Mouse (Mus musculus): ENCODE data around the gene Rnf19b. TPM values are rescaled to one million over a fixed set of nuclear protein-coding genes. Genes with fewer than 3 reads are reported as not detected.

The Rnf19b gene
- polyA plus RNA-seq, 1 experiment from 2014 or later, result 4.9 TPM

DNA sequence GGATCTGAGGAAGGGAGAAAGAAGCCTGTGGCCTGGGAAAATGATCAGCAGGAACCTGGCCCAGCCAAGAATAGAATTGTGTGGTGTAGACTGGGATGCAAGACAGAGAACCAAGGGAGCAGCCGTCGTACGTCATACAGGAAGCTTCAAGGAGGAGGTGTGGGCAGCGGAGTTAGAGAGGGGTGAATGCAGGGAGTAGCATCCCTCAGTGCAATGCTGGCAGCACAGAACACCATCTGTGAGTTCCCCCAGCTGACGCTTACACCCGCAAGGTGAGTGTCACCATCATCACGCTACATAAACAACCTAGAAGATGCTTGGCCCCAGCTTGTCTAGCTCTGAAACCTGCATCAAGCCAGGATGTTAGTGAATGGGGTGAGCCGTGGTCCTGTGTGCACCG, 38.3 kb upstream of the Rnf19b start:
- 70% methylated on average over 9 of the region's 9 CpGs for WGBS
- Histone ChIP-seq H3K36me3 (ENCODE audit: control insufficient read depth, insufficient read depth) (no peaks in the 10 kb centered on the region), H3K4me3 (ENCODE audit: low read length) (no peak overlapping the region), H3K4me1 (ENCODE audit: control insufficient read depth, insufficient read depth, low read length) (peaks cover 38% of the 10 kb centered on the region), H3K27ac (ENCODE audit: low read length) (no peak overlapping the region; the same call in 1 of the 2 replicates), H3K9ac (ENCODE audit: low read length) (no peak overlapping the region), H3K4me2 (ENCODE audit: low read depth, low read length) (no peak overlapping the region), H3K9me3 (replicated peaks; ENCODE audit: control insufficient read depth, low read length) (no peaks in the 10 kb centered on the region), H3K27me3 (ENCODE audit: control insufficient read depth, insufficient read depth, low read length) (no peaks in the 10 kb centered on the region)
- no peak for ATAC-seq (replicated peaks; ENCODE audit: extremely low read depth, insufficient read depth, low FRiP score)

DNA sequence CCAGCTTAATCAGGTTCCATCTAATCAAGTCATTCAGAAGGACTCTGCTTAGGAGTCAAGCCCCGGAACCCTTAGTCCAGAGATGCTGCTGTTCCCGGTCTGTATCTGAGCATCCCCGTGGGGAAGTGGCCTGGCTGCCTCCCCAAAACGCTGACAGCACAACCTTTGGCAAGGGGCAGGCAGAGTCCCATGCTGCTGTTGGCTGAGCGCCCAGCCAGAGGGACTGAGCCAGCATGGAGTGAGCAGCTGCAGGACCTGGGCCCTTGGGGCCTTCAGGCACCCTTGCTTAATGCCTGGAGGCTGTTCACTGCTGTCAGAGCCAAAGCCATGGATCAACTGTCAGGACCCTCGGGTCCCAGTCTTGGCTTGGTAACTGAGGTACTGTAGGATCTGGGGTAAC, 37.6 kb upstream of the Rnf19b start:
- Histone ChIP-seq H3K4me1 (ENCODE audit: control insufficient read depth, insufficient read depth, low read length) (peaks cover 44% of the 10 kb centered on the region), H3K27ac (ENCODE audit: low read length) (peak overlapping the region; percentile 84), H3K4me3 (ENCODE audit: low read length) (no peak overlapping the region), H3K9me3 (replicated peaks; ENCODE audit: control insufficient read depth, low read length) (no peaks in the 10 kb centered on the region), H3K4me2 (ENCODE audit: low read depth, low read length) (0 out of 2 replicates have a peak overlapping the region, but pooled peaks have one; percentile 20), H3K9ac (ENCODE audit: low read length) (no peak overlapping the region), H3K36me3 (ENCODE audit: control insufficient read depth, insufficient read depth) (no peaks in the 10 kb centered on the region), H3K27me3 (ENCODE audit: control insufficient read depth, insufficient read depth, low read length) (no peaks in the 10 kb centered on the region)
- 22% methylated on average over 6 of the region's 6 CpGs for WGBS
- peak; percentile 82 for ATAC-seq (replicated peaks; ENCODE audit: extremely low read depth, insufficient read depth, low FRiP score)

DNA sequence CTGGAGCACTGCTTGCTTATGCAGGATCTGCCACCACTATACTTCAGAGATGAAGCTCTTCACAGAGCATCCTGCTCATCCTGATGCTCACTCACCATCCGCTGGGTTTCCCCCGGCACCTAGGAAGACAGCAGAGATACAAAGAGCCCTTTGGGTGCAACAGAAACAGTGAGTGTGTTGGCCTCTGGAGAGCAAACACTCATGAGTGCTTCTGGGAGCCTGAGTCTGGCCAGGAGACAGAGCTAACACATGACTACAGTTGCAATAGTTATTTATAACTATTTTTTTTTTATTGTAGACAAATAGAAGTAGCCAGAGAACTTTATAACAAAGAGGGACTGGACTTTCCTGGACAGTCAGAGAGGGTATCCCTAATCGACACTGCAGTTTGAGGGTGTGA, 36.6 kb upstream of the Rnf19b start:
- Histone ChIP-seq H3K36me3 (ENCODE audit: control insufficient read depth, insufficient read depth) (no peaks in the 10 kb centered on the region), H3K9me3 (replicated peaks; ENCODE audit: control insufficient read depth, low read length) (no peaks in the 10 kb centered on the region), H3K27ac (ENCODE audit: low read length) (peak overlapping the region; percentile 84), H3K9ac (ENCODE audit: low read length) (peak overlapping the region; percentile 52), H3K4me3 (ENCODE audit: low read length) (no peak overlapping the region), H3K27me3 (ENCODE audit: control insufficient read depth, insufficient read depth, low read length) (no peaks in the 10 kb centered on the region), H3K4me2 (ENCODE audit: low read depth, low read length) (no peak overlapping the region), H3K4me1 (ENCODE audit: control insufficient read depth, insufficient read depth, low read length) (peaks cover 36% of the 10 kb centered on the region)
- ATAC-seq (replicated peaks; ENCODE audit: extremely low read depth, insufficient read depth, low FRiP score), result no peak
- WGBS, result 60% methylated on average over 3 of the region's 3 CpGs

DNA sequence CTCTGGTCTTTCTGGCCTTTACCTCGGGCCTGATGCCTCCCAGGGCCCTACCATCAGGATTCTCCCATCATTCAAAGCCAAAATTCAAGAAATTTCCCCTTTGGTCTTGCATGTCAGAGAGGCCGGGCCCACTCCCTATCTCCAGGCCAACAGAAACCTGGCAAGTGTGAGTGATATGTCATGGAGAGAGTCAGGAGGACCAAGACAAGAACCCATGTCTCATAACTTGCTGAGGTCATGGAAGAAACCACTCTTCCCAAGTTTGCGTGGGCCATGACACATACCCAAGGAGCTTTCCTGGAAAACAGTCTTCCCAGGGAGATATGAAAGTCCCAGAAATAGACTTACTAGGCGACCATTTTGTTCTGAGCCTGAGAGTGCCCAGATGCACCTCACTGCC, 36.2 kb upstream of the Rnf19b start:
- H3K27ac ChIP-seq (ENCODE audit: low read length), result peak overlapping the region; percentile 84
- H3K9me3 ChIP-seq (replicated peaks; ENCODE audit: control insufficient read depth, low read length), result no peaks in the 10 kb centered on the region
- H3K27me3 ChIP-seq (ENCODE audit: control insufficient read depth, insufficient read depth, low read length), result no peaks in the 10 kb centered on the region
- no peak overlapping the region for H3K4me2 ChIP-seq (ENCODE audit: low read depth, low read length)
- H3K4me3 ChIP-seq (ENCODE audit: low read length), result no peak overlapping the region
- H3K36me3 ChIP-seq (ENCODE audit: control insufficient read depth, insufficient read depth), result no peaks in the 10 kb centered on the region
- no peak for ATAC-seq (replicated peaks; ENCODE audit: extremely low read depth, insufficient read depth, low FRiP score)
- peaks cover 36% of the 10 kb centered on the region for H3K4me1 ChIP-seq (ENCODE audit: control insufficient read depth, insufficient read depth, low read length)
- no peak overlapping the region for H3K9ac ChIP-seq (ENCODE audit: low read length)
- 66% methylated on average over 4 of the region's 4 CpGs for WGBS

DNA sequence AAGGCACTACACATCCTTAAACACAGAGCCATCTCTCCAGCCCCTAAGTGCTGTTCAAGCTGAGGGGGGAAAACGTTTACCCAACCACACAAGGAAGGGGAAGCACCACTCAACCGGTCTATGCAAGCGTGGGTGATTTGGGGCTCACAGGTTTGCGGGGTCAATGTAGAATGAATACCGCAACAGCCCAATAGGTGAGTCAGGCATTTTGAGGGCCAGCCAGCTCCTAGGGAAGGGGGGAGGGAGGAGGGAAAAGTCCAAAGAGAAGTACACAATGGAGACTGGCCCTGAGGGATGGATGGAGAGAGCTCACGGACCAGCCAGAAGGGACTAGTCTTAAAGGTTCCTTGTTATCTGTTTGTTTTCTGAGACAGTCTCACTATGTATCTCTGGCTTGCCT, 34.2 kb upstream of the Rnf19b start:
- no peak overlapping the region for H3K4me3 ChIP-seq (ENCODE audit: low read length)
- H3K27me3 ChIP-seq (ENCODE audit: control insufficient read depth, insufficient read depth, low read length), result no peaks in the 10 kb centered on the region
- H3K36me3 ChIP-seq (ENCODE audit: control insufficient read depth, insufficient read depth), result no peaks in the 10 kb centered on the region
- H3K4me2 ChIP-seq (ENCODE audit: low read depth, low read length), result no peak overlapping the region
- no peak overlapping the region for H3K9ac ChIP-seq (ENCODE audit: low read length)
- no peak for ATAC-seq (replicated peaks; ENCODE audit: extremely low read depth, insufficient read depth, low FRiP score)
- no peak overlapping the region for H3K27ac ChIP-seq (ENCODE audit: low read length)
- peaks cover 33% of the 10 kb centered on the region for H3K4me1 ChIP-seq (ENCODE audit: control insufficient read depth, insufficient read depth, low read length)
- WGBS, result 82% methylated on average over 6 of the region's 6 CpGs
- no peaks in the 10 kb centered on the region for H3K9me3 ChIP-seq (replicated peaks; ENCODE audit: control insufficient read depth, low read length)

DNA sequence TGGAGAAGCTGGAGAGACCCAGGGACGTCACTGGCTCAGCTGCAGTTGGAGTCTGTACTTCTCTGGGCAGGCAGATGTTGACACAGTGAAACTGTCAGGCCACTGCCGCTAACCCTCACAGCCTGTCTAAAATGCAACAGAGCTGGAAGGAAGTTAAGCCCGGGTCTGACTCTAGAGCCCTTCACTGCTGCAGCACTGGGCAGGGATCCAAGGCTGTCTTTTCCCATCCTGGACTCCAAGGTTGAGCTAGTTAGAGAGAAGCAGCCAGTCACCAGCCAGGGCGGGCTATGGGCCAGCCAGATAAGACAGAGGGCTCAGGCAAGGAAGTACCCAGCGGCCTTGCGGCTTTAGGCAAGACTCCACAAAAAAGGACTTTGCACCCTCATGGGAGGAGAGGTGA, 33.3 kb upstream of the Rnf19b start:
- Histone ChIP-seq H3K9ac (ENCODE audit: low read length) (peak overlapping the region; percentile 43), H3K27me3 (ENCODE audit: control insufficient read depth, insufficient read depth, low read length) (no peaks in the 10 kb centered on the region), H3K4me1 (ENCODE audit: control insufficient read depth, insufficient read depth, low read length) (peaks cover 29% of the 10 kb centered on the region), H3K27ac (ENCODE audit: low read length) (peak overlapping the region; percentile 91), H3K9me3 (replicated peaks; ENCODE audit: control insufficient read depth, low read length) (no peaks in the 10 kb centered on the region), H3K36me3 (ENCODE audit: control insufficient read depth, insufficient read depth) (no peaks in the 10 kb centered on the region), H3K4me2 (ENCODE audit: low read depth, low read length) (no peak overlapping the region), H3K4me3 (ENCODE audit: low read length) (no peak overlapping the region)
- 4% methylated on average over 6 of the region's 6 CpGs for WGBS
- peak; percentile 90 for ATAC-seq (replicated peaks; ENCODE audit: extremely low read depth, insufficient read depth, low FRiP score)

DNA sequence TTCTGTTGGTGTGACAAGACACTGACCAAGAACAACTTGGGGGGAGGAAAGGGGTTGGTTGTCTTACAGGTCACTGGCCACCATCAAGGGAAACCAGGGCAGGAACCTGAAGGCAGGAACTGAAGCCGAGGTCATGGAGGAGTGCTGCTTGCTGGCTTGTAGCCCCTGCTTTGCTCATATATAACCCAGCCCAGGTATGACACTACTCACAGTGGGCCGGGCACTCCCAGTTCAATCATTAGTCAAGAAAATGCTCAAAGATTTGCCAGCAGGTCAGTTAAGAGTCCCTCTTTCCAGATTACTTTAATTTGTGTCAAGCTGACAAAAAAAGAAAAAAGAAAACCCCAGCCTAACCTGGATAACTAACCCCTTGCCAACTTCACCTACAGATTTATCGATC, 32.4 kb upstream of the Rnf19b start:
- Histone ChIP-seq H3K27me3 (ENCODE audit: control insufficient read depth, insufficient read depth, low read length) (no peaks in the 10 kb centered on the region), H3K4me1 (ENCODE audit: control insufficient read depth, insufficient read depth, low read length) (peaks cover 20% of the 10 kb centered on the region), H3K9ac (ENCODE audit: low read length) (no peak overlapping the region), H3K9me3 (replicated peaks; ENCODE audit: control insufficient read depth, low read length) (no peaks in the 10 kb centered on the region), H3K4me2 (ENCODE audit: low read depth, low read length) (no peak overlapping the region), H3K36me3 (ENCODE audit: control insufficient read depth, insufficient read depth) (no peaks in the 10 kb centered on the region), H3K4me3 (ENCODE audit: low read length) (no peak overlapping the region), H3K27ac (ENCODE audit: low read length) (peak overlapping the region; percentile 91)
- WGBS, result 93% methylated on average over 3 of the region's 3 CpGs
- no peak for ATAC-seq (replicated peaks; ENCODE audit: extremely low read depth, insufficient read depth, low FRiP score)

DNA sequence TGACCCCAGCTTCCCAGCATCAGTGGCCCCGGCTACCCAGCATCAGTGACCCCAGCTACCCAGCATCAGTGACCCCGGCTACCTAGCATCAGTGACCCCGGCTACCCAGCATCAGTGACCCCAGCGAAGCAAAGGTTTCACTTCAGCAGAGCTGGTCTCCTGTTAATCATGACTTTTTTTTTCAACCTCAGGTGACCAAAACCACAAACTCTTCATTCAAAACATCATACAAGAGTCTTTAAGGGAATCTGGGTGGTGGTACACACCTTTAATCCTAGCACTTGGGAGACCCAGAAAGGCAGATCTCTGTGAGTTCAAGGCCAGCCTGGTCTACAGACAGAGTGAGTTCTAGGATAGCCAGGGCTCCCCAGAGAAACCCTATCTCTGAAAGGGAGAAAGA, 27.3 kb upstream of the Rnf19b start:
- no peak overlapping the region for H3K27ac ChIP-seq (ENCODE audit: low read length)
- peaks cover 28% of the 10 kb centered on the region for H3K4me1 ChIP-seq (ENCODE audit: control insufficient read depth, insufficient read depth, low read length)
- no peak for ATAC-seq (replicated peaks; ENCODE audit: extremely low read depth, insufficient read depth, low FRiP score)
- no peaks in the 10 kb centered on the region for H3K36me3 ChIP-seq (ENCODE audit: control insufficient read depth, insufficient read depth)
- H3K9me3 ChIP-seq (replicated peaks; ENCODE audit: control insufficient read depth, low read length), result no peaks in the 10 kb centered on the region
- no peak overlapping the region for H3K9ac ChIP-seq (ENCODE audit: low read length)
- H3K27me3 ChIP-seq (ENCODE audit: control insufficient read depth, insufficient read depth, low read length), result no peaks in the 10 kb centered on the region
- 93% methylated on average over 4 of the region's 4 CpGs for WGBS
- H3K4me2 ChIP-seq (ENCODE audit: low read depth, low read length), result no peak overlapping the region
- H3K4me3 ChIP-seq (ENCODE audit: low read length), result no peak overlapping the region

DNA sequence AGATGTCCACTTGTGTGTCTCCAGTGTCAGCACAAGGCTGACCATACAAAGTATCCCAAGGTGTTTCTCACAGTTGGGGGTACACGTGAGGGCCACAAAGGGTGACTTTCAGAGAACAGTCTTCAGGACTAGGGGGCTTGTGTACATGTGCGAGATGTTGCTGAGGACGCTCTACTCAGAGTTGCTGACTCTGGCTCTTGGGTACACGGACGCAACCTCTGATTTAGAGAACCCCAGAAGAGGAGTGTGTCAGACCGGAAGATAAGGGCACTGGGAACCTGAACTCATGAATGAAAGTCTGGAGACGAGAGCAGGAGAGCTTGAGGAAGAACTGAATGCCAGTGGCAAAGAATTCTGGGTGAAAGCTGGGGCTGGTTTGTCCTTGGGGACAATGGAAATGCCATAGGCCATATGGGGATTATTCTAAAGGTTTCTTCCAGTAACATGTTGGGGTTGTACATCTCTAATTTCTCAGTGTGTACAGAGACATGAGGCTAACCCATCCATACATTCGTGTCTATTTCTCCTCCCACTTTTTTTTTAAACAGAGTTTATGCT, 26.6 kb upstream of the Rnf19b start:
- Histone ChIP-seq H3K9ac (ENCODE audit: low read length) (no peak overlapping the region), H3K4me2 (ENCODE audit: low read depth, low read length) (no peak overlapping the region), H3K36me3 (ENCODE audit: control insufficient read depth, insufficient read depth) (no peaks in the 10 kb centered on the region), H3K27ac (ENCODE audit: low read length) (no peak overlapping the region), H3K9me3 (replicated peaks; ENCODE audit: control insufficient read depth, low read length) (no peaks in the 10 kb centered on the region), H3K4me3 (ENCODE audit: low read length) (no peak overlapping the region), H3K4me1 (ENCODE audit: control insufficient read depth, insufficient read depth, low read length) (peaks cover 28% of the 10 kb centered on the region), H3K27me3 (ENCODE audit: control insufficient read depth, insufficient read depth, low read length) (no peaks in the 10 kb centered on the region)
- ATAC-seq (replicated peaks; ENCODE audit: extremely low read depth, insufficient read depth, low FRiP score), result no peak
- WGBS, result 81% methylated on average over 8 of the region's 8 CpGs

Measured in heart, embryonic 16.5 days (tissue).